Mouse (Mus musculus): ENCODE measurements around the gene Platr17.
"Not testable (repeated sequence)": the region's sequence is repeated elsewhere in the genome, so short reads cannot be mapped to it uniquely, and the experiment has no call there.

The Platr17 gene

GRCm38 (mm10) chr17:33904835-33905234 lies at the start of gene Platr17:
Platr17 (plus strand) TSS chr17:33905135.
- not testable (repeated sequence) for DNase-seq (ENCODE audit: low spot score in 2 of 2)

GRCm38 (mm10) chr17:33857816-33858215 lies 47.1 kb upstream of the Platr17 start:
- DNase-seq (ENCODE audit: low spot score in 2 of 2): no peak

GRCm38 (mm10) chr17:33865330-33866030 lies 39.5 kb upstream of the Platr17 start:
- DNase-seq (ENCODE audit: low spot score in 2 of 2): peak; percentile 72 to 80

- DNase-seq (ENCODE audit: low spot score in 2 of 2): not testable (repeated sequence)
Observed at GRCm38 (mm10) chr17:33873537-33873936, 31.4 kb upstream of the Platr17 start, which contains the start of gene Gm7029. Gm7029 (plus strand) TSS chr17:33873837.

GRCm38 (mm10) chr17:33874411-33874810 lies 30.5 kb upstream of the Platr17 start:
- DNase-seq (ENCODE audit: low spot score in 2 of 2): no peak

- not testable (repeated sequence) for DNase-seq (ENCODE audit: low spot score in 2 of 2)
Observed at GRCm38 (mm10) chr17:33875797-33876196, 29.1 kb upstream of the Platr17 start.

- DNase-seq (ENCODE audit: low spot score in 2 of 2): not testable (repeated sequence)
Observed at GRCm38 (mm10) chr17:33884320-33884719, 20.6 kb upstream of the Platr17 start.

GRCm38 (mm10) chr17:33887802-33888201 lies 17.1 kb upstream of the Platr17 start:
- DNase-seq (ENCODE audit: low spot score in 2 of 2): not testable (repeated sequence)

GRCm38 (mm10) chr17:33888230-33888629 lies 16.7 kb upstream of the Platr17 start:
- not testable (repeated sequence) for DNase-seq (ENCODE audit: low spot score in 2 of 2)

GRCm38 (mm10) chr17:33889941-33890532 lies 14.9 kb upstream of the Platr17 start:
- not testable (repeated sequence) for DNase-seq (ENCODE audit: low spot score in 2 of 2)

- peak; percentile 99 to 100 for DNase-seq (ENCODE audit: low spot score in 2 of 2)
Observed at GRCm38 (mm10) chr17:33890533-33891059, 14.3 kb upstream of the Platr17 start, which contains the start of gene Kifc1. Kifc1 (minus strand) TSS chr17:33890661.

- no peak for DNase-seq (ENCODE audit: low spot score in 2 of 2)
Observed at GRCm38 (mm10) chr17:33891357-33891756, 13.6 kb upstream of the Platr17 start.

GRCm38 (mm10) chr17:33891892-33892291 lies 13.0 kb upstream of the Platr17 start:
- not testable (repeated sequence) for DNase-seq (ENCODE audit: low spot score in 2 of 2)

GRCm38 (mm10) chr17:33892429-33892828 lies 12.5 kb upstream of the Platr17 start:
- no peak for DNase-seq (ENCODE audit: low spot score in 2 of 2)

GRCm38 (mm10) chr17:33893011-33893410 lies 11.9 kb upstream of the Platr17 start:
- DNase-seq (ENCODE audit: low spot score in 2 of 2): not testable (repeated sequence)

- DNase-seq (ENCODE audit: low spot score in 2 of 2): no peak
Observed at GRCm38 (mm10) chr17:33897114-33897794, 7.7 kb upstream of the Platr17 start.

GRCm38 (mm10) chr17:33898193-33898592 lies 6.7 kb upstream of the Platr17 start:
- not testable (repeated sequence) for DNase-seq (ENCODE audit: low spot score in 2 of 2)

GRCm38 (mm10) chr17:33899642-33900041 lies 5.3 kb upstream of the Platr17 start:
- no peak for DNase-seq (ENCODE audit: low spot score in 2 of 2)

- DNase-seq (ENCODE audit: low spot score in 2 of 2): no peak
Observed at GRCm38 (mm10) chr17:33900281-33900988, 4.5 kb upstream of the Platr17 start.

GRCm38 (mm10) chr17:33900989-33901314 lies 4.0 kb upstream of the Platr17 start:
- no peak for DNase-seq (ENCODE audit: low spot score in 2 of 2)

- no peak for DNase-seq (ENCODE audit: low spot score in 2 of 2)
Observed at GRCm38 (mm10) chr17:33901653-33902052, 3.3 kb upstream of the Platr17 start.

- DNase-seq (ENCODE audit: low spot score in 2 of 2): no peak
Observed at GRCm38 (mm10) chr17:33902079-33902478, 2.9 kb upstream of the Platr17 start.
